Mouse (Mus musculus) E14TG2a.4 (cell line): ENCODE data around the gene Mamdc2.

ENCODE experiments used
- CTCF ChIP-seq: conservative IDR thresholded peaks from 2 replicates; pipeline ENCODE4 v1.5.1; 2014; ENCODE audit warnings: low read length
- POU5F1 ChIP-seq: IDR thresholded peaks from 2 replicates; pipeline ENCODE4 v1.6.1; 2014; ENCODE audit warnings: low read length, borderline replicate concordance

GRCm38 (mm10) chr19:23394597-23394996 lies 53.6 kb downstream of the Mamdc2 start:
- TF ChIP-seq CTCF (no peak), POU5F1 (no peak)
